Mouse (Mus musculus) intestine, postnatal 0 days (tissue): ENCODE results near the gene Tmem168. TPM values are rescaled to one million over a fixed set of nuclear protein-coding genes. Genes with fewer than 3 reads are reported as not detected.

ENCODE experiments used
- ATAC-seq: fragments of 200-750 bp; cut with Nextera tagmentation; 2 replicates; pipeline ENCODE4 v1.8.0; 2017; ENCODE audit warnings: mild to moderate bottlenecking, moderate TSS enrichment, moderate library complexity
- H3K27ac ChIP-seq: fragments of 300-500 bp; sonication (generic); 2 replicates; pipeline ENCODE4 v1.5.1; 2014; ENCODE audit warnings: mild to moderate bottlenecking, low read depth, low read length, moderate library complexity
- H3K27me3 ChIP-seq: fragments of 300-500 bp; sonication (generic); replicated peaks from 2 replicates; pipeline ENCODE4 v1.6.1; 2014; ENCODE audit warnings: low read length, mixed read lengths; ENCODE audit not compliant: control insufficient read depth, insufficient read depth
- H3K36me3 ChIP-seq: fragments of 300-500 bp; sonication (generic); 2 replicates; pipeline ENCODE4 v1.6.1; 2014; ENCODE audit warnings: mild to moderate bottlenecking, moderate library complexity; ENCODE audit not compliant: control insufficient read depth, insufficient read depth
- H3K4me1 ChIP-seq: fragments of 300-500 bp; sonication (generic); replicated peaks from 2 replicates; pipeline ENCODE4 v1.6.1; 2014; ENCODE audit warnings: antibody characterized with exemption, low read length, mixed read lengths; ENCODE audit not compliant: control insufficient read depth, insufficient read depth
- H3K4me2 ChIP-seq: fragments of 300-500 bp; sonication (generic); replicated peaks from 2 replicates; pipeline ENCODE4 v1.6.1; 2014; ENCODE audit warnings: low read depth, mild to moderate bottlenecking, moderate library complexity
- H3K4me3 ChIP-seq: fragments of 300-500 bp; sonication (generic); 2 replicates; pipeline ENCODE4 v1.5.1; 2014; ENCODE audit warnings: low read depth, low read length
- H3K9ac ChIP-seq: fragments of 300-500 bp; sonication (generic); 2 replicates; pipeline ENCODE4 v1.6.1; 2014; ENCODE audit warnings: mild to moderate bottlenecking, low read depth, low read length
- H3K9me3 ChIP-seq: fragments of 300-500 bp; sonication (generic); 2 replicates; pipeline ENCODE4 v1.6.1; 2016; ENCODE audit warnings: mixed run types; ENCODE audit not compliant: control insufficient read depth
- CTCF ChIP-seq: sonication (generic); IDR thresholded peaks from 2 replicates; pipeline ENCODE4 v1.5.1; 2016; ENCODE audit warnings: low read depth, mild to moderate bottlenecking, control low read depth, antibody characterized with exemption, moderate library complexity
- WGBS: fragments of 180-500 bp; shearing (Covaris S2); extraction: QIAGEN DNeasy Blood & Tissue Kit; methylation state at CpG from one replicate; pipeline ENCODE4 v1.1.7; 2014; 5-methylcytosine and 5-hydroxymethylcytosine counted together
- polyA plus RNA-seq: library from polyadenylated mRNA; unstranded; fragments of >200 nt; fragmentation: Nextera tagmentation; extraction: Ambion mirVana; gene quantifications from 2 replicates; pipeline ENCODE4 v1.2.1, GENCODE M21; 2015

The Tmem168 gene
- polyA plus RNA-seq, 1 experiment from 2014 or later = 13.0 TPM

- Histone ChIP-seq H3K9ac (no peak overlapping the region), H3K4me2 (no peak overlapping the region), H3K4me3 (no peak overlapping the region), H3K4me1 (no peaks in the 10 kb centered on the region), H3K9me3 (no peaks in the 10 kb centered on the region), H3K36me3 (peaks cover 19% of the 10 kb centered on the region), H3K27ac (no peak overlapping the region), H3K27me3 (no peaks in the 10 kb centered on the region)
- WGBS = 84% methylated on average over 4 of the region's 4 CpGs
- no peak for ATAC-seq
- TF ChIP-seq CTCF = no peak
These were observed 15.1 kb downstream of the Tmem168 start for GRCm38 (mm10) chr6:13592729-13593345.

GRCm38 (mm10) chr6:13586560-13586959 lies 21.3 kb downstream of the Tmem168 start:
- peak; percentile 63; the same call in 1 of the 2 replicates for ATAC-seq
- peak overlapping the region; percentile 42; the same call in 1 of the 2 replicates for H3K4me2 ChIP-seq
- no peak overlapping the region for H3K4me3 ChIP-seq
- peaks cover 3% of the 10 kb centered on the region; the same call in 1 of the 2 replicates for H3K4me1 ChIP-seq
- H3K27ac ChIP-seq = peak overlapping the region; percentile 15; the same call in 1 of the 2 replicates
- H3K36me3 ChIP-seq = peaks cover 14% of the 10 kb centered on the region; the same call in 1 of the 2 replicates
- H3K9me3 ChIP-seq = no peaks in the 10 kb centered on the region
- H3K9ac ChIP-seq = no peak overlapping the region
- no peaks in the 10 kb centered on the region for H3K27me3 ChIP-seq
- 19% methylated on average over 2 of the region's 2 CpGs for WGBS
- TF ChIP-seq CTCF = no peak

GRCm38 (mm10) chr6:13586154-13586553 lies 21.7 kb downstream of the Tmem168 start:
- H3K4me3 ChIP-seq = no peak overlapping the region
- no peaks in the 10 kb centered on the region for H3K27me3 ChIP-seq
- peak overlapping the region; percentile 42 for H3K4me2 ChIP-seq
- H3K9ac ChIP-seq = no peak overlapping the region
- peaks cover 14% of the 10 kb centered on the region; the same call in 1 of the 2 replicates for H3K36me3 ChIP-seq
- peaks cover 3% of the 10 kb centered on the region; the same call in 1 of the 2 replicates for H3K4me1 ChIP-seq
- TF ChIP-seq CTCF = no peak
- 26% methylated on average over 8 of the region's 8 CpGs for WGBS
- H3K9me3 ChIP-seq = no peaks in the 10 kb centered on the region
- H3K27ac ChIP-seq = no peak overlapping the region
- ATAC-seq = no peak

- WGBS = 78% methylated on average over 6 of the region's 6 CpGs
- Histone ChIP-seq H3K4me2 (no peak overlapping the region), H3K4me3 (no peak overlapping the region), H3K4me1 (peaks cover 3% of the 10 kb centered on the region; the same call in 1 of the 2 replicates), H3K9me3 (no peaks in the 10 kb centered on the region), H3K9ac (no peak overlapping the region), H3K36me3 (peaks cover 16% of the 10 kb centered on the region), H3K27ac (no peak overlapping the region), H3K27me3 (no peaks in the 10 kb centered on the region)
- no peak for TF ChIP-seq CTCF
- no peak for ATAC-seq
These were observed 23.1 kb downstream of the Tmem168 start for GRCm38 (mm10) chr6:13584788-13585187.

GRCm38 (mm10) chr6:13582075-13582474 lies 25.8 kb downstream of the Tmem168 start:
- ATAC-seq = no peak
- H3K36me3 ChIP-seq = peaks cover 28% of the 10 kb centered on the region
- WGBS = 30% methylated on average over 1 of the region's 1 CpGs

GRCm38 (mm10) chr6:13565734-13566133 lies 42.2 kb downstream of the Tmem168 start:
- no peak overlapping the region for H3K9ac ChIP-seq
- no peaks in the 10 kb centered on the region for H3K36me3 ChIP-seq
- ATAC-seq = no peak
- no peaks in the 10 kb centered on the region for H3K4me1 ChIP-seq
- H3K27me3 ChIP-seq = no peaks in the 10 kb centered on the region
- peak; percentile 57 for TF ChIP-seq CTCF
- no peak overlapping the region for H3K27ac ChIP-seq
- H3K4me3 ChIP-seq = no peak overlapping the region
- 87% methylated on average over 1 of the region's 1 CpGs for WGBS
- H3K9me3 ChIP-seq = no peaks in the 10 kb centered on the region
- H3K4me2 ChIP-seq = no peak overlapping the region

More at GRCm38 (mm10) chr6:13582075-13582474, 25.8 kb downstream of the Tmem168 start:
- Histone ChIP-seq H3K4me2 (no peak overlapping the region), H3K27me3 (no peaks in the 10 kb centered on the region), H3K9me3 (no peaks in the 10 kb centered on the region), H3K27ac (no peak overlapping the region), H3K4me1 (peaks cover 3% of the 10 kb centered on the region; the same call in 1 of the 2 replicates), H3K9ac (no peak overlapping the region), H3K4me3 (no peak overlapping the region)
- no peak for TF ChIP-seq CTCF
